Mouse (Mus musculus) forebrain, embryonic 14.5 days (tissue): ENCODE data around the gene Zfp296. TPM values are rescaled to one million over a fixed set of nuclear protein-coding genes. Genes with fewer than 3 reads are reported as not detected.

ENCODE experiments used
- ATAC-seq: fragments of 200-750 bp; cut with Nextera tagmentation; 2 replicates; pipeline ENCODE4 v1.8.0; 2017; ENCODE audit warnings: mild to moderate bottlenecking, moderate library complexity
- DNase-seq: peaks from one replicate; pipeline ENCODE4 v3.0.0-alpha.2; 2015; ENCODE audit warnings: low spot score
- H3K27ac ChIP-seq: fragments of 300-500 bp; sonication (generic); 2 replicates; pipeline ENCODE4 v1.5.1; 2014; ENCODE audit warnings: low read depth, mild to moderate bottlenecking, control low read depth, low read length, moderate library complexity
- H3K27me3 ChIP-seq: fragments of 300-500 bp; sonication (generic); replicated peaks from 2 replicates; pipeline ENCODE4 v1.6.1; 2014; ENCODE audit warnings: low read length, control low read depth, mixed read lengths; ENCODE audit not compliant: control insufficient read depth, insufficient read depth
- H3K36me3 ChIP-seq: fragments of 300-500 bp; sonication (generic); 2 replicates; pipeline ENCODE4 v1.6.1; 2014; ENCODE audit warnings: low read length, control low read depth; ENCODE audit not compliant: control insufficient read depth, insufficient read depth
- H3K4me1 ChIP-seq: fragments of 300-500 bp; sonication (generic); 2 replicates; pipeline ENCODE4 v1.6.1; 2014; ENCODE audit warnings: antibody characterized with exemption, low read length, control low read depth; ENCODE audit not compliant: control insufficient read depth, insufficient read depth
- H3K4me2 ChIP-seq: fragments of 300-500 bp; sonication (generic); 2 replicates; pipeline ENCODE4 v1.6.1; 2014; ENCODE audit warnings: mild to moderate bottlenecking, control low read depth, low read length
- H3K4me3 ChIP-seq: fragments of 300-500 bp; sonication (generic); 2 replicates; pipeline ENCODE4 v1.5.1; 2014; ENCODE audit warnings: low read depth, low read length, control low read depth
- H3K9ac ChIP-seq: fragments of 300-500 bp; sonication (generic); 2 replicates; pipeline ENCODE4 v1.6.1; 2014; ENCODE audit warnings: mild to moderate bottlenecking, low read length, control low read depth, moderate library complexity
- H3K9me3 ChIP-seq: fragments of 300-500 bp; sonication (generic); replicated peaks from 2 replicates; pipeline ENCODE4 v1.6.1; 2016; ENCODE audit warnings: low read length, control low read depth, mixed read lengths; ENCODE audit not compliant: control insufficient read depth
- WGBS: fragments of 180-500 bp; shearing (Covaris S2); extraction: QIAGEN DNeasy Blood & Tissue Kit; methylation state at CpG from one replicate; pipeline ENCODE4 v1.1.7; 2014; 5-methylcytosine and 5-hydroxymethylcytosine counted together
- polyA plus RNA-seq: library from polyadenylated mRNA; unstranded; fragments of >200 nt; fragmentation: Nextera tagmentation; extraction: Ambion mirVana; gene quantifications from 2 replicates; pipeline ENCODE4 v1.2.1, GENCODE M21; 2014

The Zfp296 gene
- polyA plus RNA-seq, 1 experiment from 2014 or later, result 0.15 TPM

DNA sequence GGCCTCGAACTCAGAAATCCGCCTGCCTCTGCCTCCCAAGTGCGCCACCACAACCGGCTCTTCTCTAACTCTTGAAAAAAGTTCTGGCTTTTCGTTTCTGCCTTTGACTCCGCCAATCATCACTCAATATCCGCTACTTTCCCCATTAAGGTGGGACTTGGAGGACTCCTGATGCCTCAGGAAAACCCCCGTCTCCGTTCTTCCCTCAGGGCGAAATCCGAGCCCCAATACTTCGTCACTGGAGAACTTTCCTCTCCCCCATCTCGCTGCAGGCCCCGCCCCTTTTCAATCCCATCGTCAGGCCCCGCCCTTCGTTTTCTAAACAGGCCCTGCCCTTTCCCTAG, 51.1 kb downstream of the Zfp296 start:
- H3K27ac ChIP-seq, result no peak overlapping the region
- H3K9me3 ChIP-seq, result no peaks in the 10 kb centered on the region
- peak overlapping the region; percentile 98 for H3K4me2 ChIP-seq
- H3K27me3 ChIP-seq, result no peaks in the 10 kb centered on the region
- 0 out of 2 replicates have a peak overlapping the region, but pooled peaks have one; percentile 2 for H3K9ac ChIP-seq
- no peak for DNase-seq
- 18% methylated on average over 17 of the region's 17 CpGs for WGBS
- peaks cover 13% of the 10 kb centered on the region for H3K36me3 ChIP-seq
- H3K4me3 ChIP-seq, result peak overlapping the region; percentile 67
- ATAC-seq, result no peak
- H3K4me1 ChIP-seq, result peaks cover 2% of the 10 kb centered on the region; the same call in 1 of the 2 replicates

DNA sequence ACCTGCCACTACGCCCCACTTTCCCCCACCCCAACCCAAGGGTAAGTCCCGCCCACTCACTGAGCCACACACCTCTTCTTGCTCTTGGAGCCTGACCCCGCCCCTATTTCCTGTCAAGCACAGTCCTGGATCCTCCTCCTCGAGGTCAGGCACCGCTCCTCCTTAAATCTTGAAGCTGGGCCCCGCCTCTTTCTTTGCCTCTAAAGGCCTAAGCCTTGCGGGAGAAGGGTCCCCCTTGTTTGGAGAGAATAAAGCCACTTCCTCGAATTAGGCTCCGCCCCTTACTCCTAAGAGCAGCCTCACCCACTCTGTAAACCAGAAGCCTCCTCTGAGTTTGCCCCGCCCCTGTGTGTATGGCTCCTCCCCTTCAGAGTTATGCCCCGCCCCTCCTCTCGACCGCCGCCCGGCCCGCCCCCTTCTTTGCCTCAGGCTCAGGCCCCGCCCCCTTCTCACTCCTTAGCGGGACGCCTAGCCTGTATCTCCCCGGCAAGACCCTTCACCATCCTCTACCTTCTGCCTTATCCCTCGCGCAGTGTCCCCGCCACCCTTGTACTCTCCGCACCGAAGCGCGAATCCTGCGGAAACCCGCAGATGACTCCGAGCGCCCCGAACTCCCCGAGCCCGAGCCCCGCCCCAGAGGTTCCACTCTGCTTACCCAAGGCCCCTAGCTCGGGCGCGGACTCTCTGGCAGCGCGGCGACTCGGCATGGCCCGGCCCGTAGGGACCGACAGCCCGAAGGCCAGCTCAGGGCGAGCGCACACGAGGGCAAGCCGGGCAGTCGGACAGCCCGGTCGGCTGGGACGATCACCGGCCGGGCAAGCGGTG, 51.7 kb downstream of the Zfp296 start:
- WGBS, result 1% methylated on average over 56 of the region's 57 CpGs
- peak overlapping the region; percentile 98 for H3K4me2 ChIP-seq
- peaks cover 2% of the 10 kb centered on the region; the same call in 1 of the 2 replicates for H3K4me1 ChIP-seq

DNA sequence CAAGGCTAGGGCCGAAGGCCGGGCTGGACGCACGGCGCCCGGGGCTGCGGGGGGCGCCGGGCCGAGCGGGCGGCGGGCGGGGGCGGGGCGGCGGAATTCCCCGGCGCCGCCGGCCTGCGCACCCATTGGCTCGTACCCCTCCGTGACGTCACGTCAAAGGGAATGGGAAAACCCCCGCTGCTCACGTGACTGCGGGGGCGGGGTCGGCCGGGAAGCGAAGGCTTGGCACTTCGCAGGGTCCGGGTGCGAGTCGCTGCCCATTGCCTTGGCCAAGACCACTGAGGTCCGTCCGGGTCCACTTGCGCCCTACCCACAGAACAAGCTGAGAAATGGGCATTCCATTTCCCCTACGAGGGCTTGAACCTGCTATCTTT, 52.3 kb downstream of the Zfp296 start, which contains the start of gene Relb:
Relb (minus strand) TSS at position 78 of the 374 bp plus-strand sequence.
- WGBS, result 2% methylated on average over 36 of the region's 41 CpGs
- ATAC-seq, result peak; percentile 78

More for the DNA sequence above, 51.7 kb downstream of the Zfp296 start:
- peak; percentile 86 for ATAC-seq
- H3K9ac ChIP-seq, result peak overlapping the region; percentile 52; the same call in 1 of the 2 replicates
- peak overlapping the region; percentile 56; the same call in 1 of the 2 replicates for H3K27ac ChIP-seq
- DNase-seq, result peak; percentile 85
- H3K36me3 ChIP-seq, result peaks cover 19% of the 10 kb centered on the region
- no peaks in the 10 kb centered on the region for H3K27me3 ChIP-seq
- no peaks in the 10 kb centered on the region for H3K9me3 ChIP-seq
- H3K4me3 ChIP-seq, result peak overlapping the region; percentile 67

More for the DNA sequence above, 52.3 kb downstream of the Zfp296 start, which contains the start of gene Relb:
- H3K4me3 ChIP-seq, result peak within 1 kb of the TSS; percentile 67
- peaks cover 25% of the 10 kb centered on the region for H3K36me3 ChIP-seq
- peaks cover 2% of the 10 kb centered on the region; the same call in 1 of the 2 replicates for H3K4me1 ChIP-seq
- no peaks in the 10 kb centered on the region for H3K27me3 ChIP-seq
- peak; percentile 95 for DNase-seq
- H3K4me2 ChIP-seq, result peak within 1 kb of the TSS; percentile 98
- H3K9me3 ChIP-seq, result no peaks in the 10 kb centered on the region
- peak within 1 kb of the TSS; percentile 56; the same call in 1 of the 2 replicates for H3K27ac ChIP-seq
- H3K9ac ChIP-seq, result peak within 1 kb of the TSS; percentile 52; the same call in 1 of the 2 replicates

Other genes starting within 250 kb of the Zfp296 start
- gene Ercc1, start 232.5 kb upstream of the Zfp296 start, polyA plus RNA-seq, result 99.5 and 101 TPM in 2 replicates
- 18.4 and 20.0 TPM in 2 replicates for gene Cd3eap, start 217.8 kb upstream of the Zfp296 start, polyA plus RNA-seq
- 1.1 and 1.3 TPM in 2 replicates for gene Ppp1r13l, start 217.5 kb upstream of the Zfp296 start, polyA plus RNA-seq
- 12.9 and 15.2 TPM in 2 replicates for gene Ercc2, start 195.3 kb upstream of the Zfp296 start, polyA plus RNA-seq
- 0.81 and 1.3 TPM in 2 replicates for gene Klc3, start 173.2 kb upstream of the Zfp296 start, polyA plus RNA-seq
- gene Ckm, start 172.5 kb upstream of the Zfp296 start, polyA plus RNA-seq, result not detected in 2 replicates
- 9.2 and 13.0 TPM in 2 replicates for gene Mark4, start 118.5 kb upstream of the Zfp296 start, polyA plus RNA-seq
- 0.16 and 0.25 TPM in 2 replicates for gene Exoc3l2, start 114.0 kb upstream of the Zfp296 start, polyA plus RNA-seq
- gene Bloc1s3, start 68.9 kb upstream of the Zfp296 start, polyA plus RNA-seq, result 2.1 and 2.3 TPM in 2 replicates
- 34.2 and 42.5 TPM in 2 replicates for gene Trappc6a, start 68.9 kb upstream of the Zfp296 start, polyA plus RNA-seq
- gene Nkpd1, start 59.4 kb upstream of the Zfp296 start, polyA plus RNA-seq, result 0.36 and 0.57 TPM in 2 replicates
- 12.6 and 13.5 TPM in 2 replicates for gene Ppp1r37, start 14.2 kb upstream of the Zfp296 start, polyA plus RNA-seq
- 134 and 146 TPM in 2 replicates for gene Gemin7, start 308 bp downstream of the Zfp296 start, polyA plus RNA-seq
- gene Clasrp, start 27.2 kb downstream of the Zfp296 start, polyA plus RNA-seq, result 27.1 and 40.1 TPM in 2 replicates
- gene Relb, start 52.2 kb downstream of the Zfp296 start, polyA plus RNA-seq, result 2.8 and 3.0 TPM in 2 replicates
- 86.4 and 94.9 TPM in 2 replicates for gene Clptm1, start 87.7 kb downstream of the Zfp296 start, polyA plus RNA-seq
- gene Apoc2, start 100.7 kb downstream of the Zfp296 start, polyA plus RNA-seq, result not detected in 2 replicates
- not detected in 2 replicates for gene Gm44805, start 104.1 kb downstream of the Zfp296 start, polyA plus RNA-seq
- not detected in 2 replicates for gene Apoc4, start 104.2 kb downstream of the Zfp296 start, polyA plus RNA-seq
- gene Apoc1, start 115.4 kb downstream of the Zfp296 start, polyA plus RNA-seq, result 1.0 and 1.4 TPM in 2 replicates
- 261 and 304 TPM in 2 replicates for gene Apoe, start 121.9 kb downstream of the Zfp296 start, polyA plus RNA-seq
- 86.3 and 109 TPM in 2 replicates for gene Tomm40, start 138.2 kb downstream of the Zfp296 start, polyA plus RNA-seq
- 33.0 and 39.7 TPM in 2 replicates for gene Nectin2, start 173.2 kb downstream of the Zfp296 start, polyA plus RNA-seq
- 5.8 and 7.6 TPM in 2 replicates for gene Bcam, start 193.7 kb downstream of the Zfp296 start, polyA plus RNA-seq
- not detected in 2 replicates for gene Cblc, start 219.5 kb downstream of the Zfp296 start, polyA plus RNA-seq
- 0.75 TPM in 1 of 2 replicates, not detected in the other for gene Bcl3, start 245.5 kb downstream of the Zfp296 start, polyA plus RNA-seq